Mouse (Mus musculus) left cerebral cortex, postnatal 4 days (tissue): ENCODE measurements at regions not wholly inside any gene's neighbourhood (a gene's known extent, or its start where the extent isn't known, plus 50 kb on each side); places are given as distances from the start of the nearest gene placed in this dataset.

ENCODE experiments used
- DNase-seq: peaks from one replicate; pipeline ENCODE4 v3.0.0-alpha.2; 2022
- intact Hi-C: fragments of 180-260 bp; cut with DNase I; formaldehyde crosslinking; loops from one replicate; pipeline ENCODE4 v1.15.1; 2025

- intact Hi-C loops: no loop called here
- DNase-seq: no peak
Measured at GRCm38 (mm10) chr10:96545761-96546388, 70.9 kb upstream of the Btg1 start.

GRCm38 (mm10) chr10:96549651-96550050 is 67.2 kb upstream of the Btg1 start:
- intact Hi-C loops: no loop called here
- DNase-seq: no peak

- DNase-seq: no peak
- intact Hi-C loops: no loop called here
Measured at GRCm38 (mm10) chr10:96550266-96550665, 66.5 kb upstream of the Btg1 start.

GRCm38 (mm10) chr10:96557336-96557735 is 59.5 kb upstream of the Btg1 start:
- no peak for DNase-seq
- intact Hi-C loops: no loop called here

- intact Hi-C loops: no loop called here
- DNase-seq: no peak
Measured at GRCm38 (mm10) chr10:96565343-96565742, 51.5 kb upstream of the Btg1 start.
